Mouse (Mus musculus): ENCODE data around the gene Vps26b. TPM values are rescaled to one million over a fixed set of nuclear protein-coding genes. Genes with fewer than 3 reads are reported as not detected.

Vps26b gene
- polyA plus RNA-seq, 2 experiments, result 8.0 to 8.3 TPM

DNA sequence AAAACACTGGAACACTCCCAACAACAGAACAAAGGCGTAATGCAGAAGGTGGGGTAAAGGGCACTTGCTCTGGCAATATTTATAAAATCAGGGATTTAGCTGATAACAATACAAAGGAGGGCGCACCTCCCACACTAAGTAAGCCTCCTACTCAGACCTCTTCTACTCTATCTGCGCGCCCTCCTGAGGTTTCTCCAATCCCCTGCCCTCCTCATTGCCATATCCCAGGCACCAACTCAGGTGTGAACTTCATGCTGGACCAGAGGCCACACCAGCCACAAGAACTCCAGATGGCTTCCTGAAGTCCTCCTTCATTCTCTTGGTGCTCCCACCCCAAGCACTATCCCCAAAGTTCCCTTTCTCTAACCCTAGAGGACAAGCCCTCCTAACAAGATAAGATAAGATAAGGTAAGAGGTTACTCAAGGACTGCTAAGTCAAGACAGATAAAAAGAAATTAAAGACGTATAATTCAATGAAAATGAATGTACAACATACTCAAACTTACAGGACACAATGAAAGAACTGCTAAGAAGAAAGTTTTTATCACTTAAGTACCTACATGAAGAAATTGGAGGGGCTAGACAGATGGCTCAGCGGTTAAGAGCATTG lies 44.1 kb downstream of the Vps26b start:
- Histone ChIP-seq H3K9me3 (ENCODE audit: control insufficient read depth, low read length) (no peaks in the 10 kb centered on the region), H3K4me1 (replicated peaks; ENCODE audit: control insufficient read depth in 2 of 2, insufficient read depth in 2 of 2, low read length in 1 of 2) (no peaks in the 10 kb centered on the region), H3K36me3 (replicated peaks; ENCODE audit: control insufficient read depth, insufficient read depth, low read depth) (no peaks in the 10 kb centered on the region; the same call in 1 of the 2 replicates), H3K4me2 (ENCODE audit: low read depth) (no peak overlapping the region), H3K9ac (replicated peaks) (no peak overlapping the region), H3K4me3 (ENCODE audit: insufficient read depth in 1 of 2, low read depth in 2 of 2, low read length in 2 of 2) (no peak overlapping the region), H3K27ac (no peak overlapping the region), H3K27me3 (ENCODE audit: control insufficient read depth, insufficient read depth, low read length) (no peaks in the 10 kb centered on the region)
- DNase-seq (ENCODE audit: low read depth in 3 of 3, low spot score in 3 of 3) (no peak), ATAC-seq (ENCODE audit: insufficient read depth) (no peak)
- 61% methylated on average over 6 of the region's 6 CpGs for WGBS (ENCODE audit: insufficient replicate concordance)
- TF ChIP-seq CTCF (IDR thresholded peaks at IDR 0.05; ENCODE audit: low read depth) (no peak), EP300 (IDR thresholded peaks at IDR 0.05; ENCODE audit: low read depth) (no peak)

DNA sequence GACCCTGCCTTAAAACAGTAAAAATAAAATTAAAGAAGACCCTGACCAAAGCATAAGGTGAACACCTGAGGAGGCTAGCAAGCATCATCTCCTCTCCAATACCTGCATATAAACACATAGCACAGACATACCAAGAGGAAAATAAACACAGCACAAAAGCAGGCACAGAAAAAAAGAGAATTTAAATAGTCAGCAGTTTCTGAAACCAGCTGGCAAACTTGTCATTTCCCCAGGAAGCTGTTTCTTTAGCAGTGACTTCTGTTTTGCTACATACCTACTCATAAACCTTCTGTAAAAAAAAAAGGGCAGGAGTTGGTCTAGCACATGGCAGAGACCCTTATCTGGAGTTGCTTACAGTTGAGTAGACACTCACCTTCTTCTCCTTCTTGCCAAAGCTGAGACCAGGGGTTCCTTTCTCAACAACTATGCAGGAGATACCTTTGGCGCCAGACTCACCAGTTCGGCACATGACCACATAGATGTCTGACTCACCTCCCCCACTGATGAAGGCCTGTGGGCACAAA lies 44.7 kb downstream of the Vps26b start:
- 81% methylated on average over 2 of the region's 2 CpGs for WGBS (ENCODE audit: insufficient replicate concordance)
- Histone ChIP-seq H3K9me3 (ENCODE audit: control insufficient read depth, low read length) (no peaks in the 10 kb centered on the region), H3K4me1 (replicated peaks; ENCODE audit: control insufficient read depth in 2 of 2, insufficient read depth in 2 of 2, low read length in 1 of 2) (no peaks in the 10 kb centered on the region), H3K4me3 (ENCODE audit: insufficient read depth in 1 of 2, low read depth in 2 of 2, low read length in 2 of 2) (no peak overlapping the region), H3K36me3 (replicated peaks; ENCODE audit: control insufficient read depth, insufficient read depth, low read depth) (no peaks in the 10 kb centered on the region; the same call in none of the 2 replicates), H3K9ac (replicated peaks) (no peak overlapping the region), H3K4me2 (ENCODE audit: low read depth) (no peak overlapping the region), H3K27ac (no peak overlapping the region), H3K27me3 (ENCODE audit: control insufficient read depth, insufficient read depth, low read length) (no peaks in the 10 kb centered on the region)
- DNase-seq (ENCODE audit: low read depth in 3 of 3, low spot score in 3 of 3), result no peak
- no peak for ATAC-seq (ENCODE audit: insufficient read depth)
- TF ChIP-seq EP300 (IDR thresholded peaks at IDR 0.05; ENCODE audit: low read depth) (no peak), CTCF (IDR thresholded peaks at IDR 0.05; ENCODE audit: low read depth) (no peak)

DNA sequence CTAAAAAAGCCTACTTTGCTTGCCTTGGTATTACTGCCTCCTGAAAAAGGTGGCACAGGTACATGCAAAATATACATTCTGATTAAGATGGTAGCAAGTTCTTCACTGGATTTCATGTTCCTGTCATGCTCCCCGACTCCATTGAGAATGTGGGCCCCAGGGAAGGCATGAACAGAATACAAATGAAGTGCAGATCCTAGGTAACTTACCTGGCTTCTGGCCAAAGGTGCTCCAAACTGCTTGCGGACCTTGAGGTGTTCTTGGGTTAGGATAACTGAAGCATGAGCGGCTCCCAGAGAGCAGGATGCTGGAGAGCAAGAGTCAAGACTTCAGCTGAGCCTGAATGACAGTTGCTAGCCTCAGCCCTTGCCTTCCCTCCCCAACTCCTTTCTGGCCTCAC lies 51.1 kb downstream of the Vps26b start:
- no peaks in the 10 kb centered on the region for H3K4me1 ChIP-seq (replicated peaks; ENCODE audit: control insufficient read depth in 2 of 2, insufficient read depth in 2 of 2, low read length in 1 of 2)
- ATAC-seq (ENCODE audit: insufficient read depth) (no peak), DNase-seq (ENCODE audit: low read depth in 3 of 3, low spot score in 3 of 3) (no peak)
- no peaks in the 10 kb centered on the region for H3K9me3 ChIP-seq (ENCODE audit: control insufficient read depth, low read length)
- H3K4me3 ChIP-seq (ENCODE audit: insufficient read depth in 1 of 2, low read depth in 2 of 2, low read length in 2 of 2), result no peak overlapping the region
- H3K4me2 ChIP-seq (ENCODE audit: low read depth), result no peak overlapping the region
- H3K27ac ChIP-seq, result no peak overlapping the region
- no peak overlapping the region for H3K9ac ChIP-seq (replicated peaks)
- 73% methylated on average over 3 of the region's 3 CpGs for WGBS (ENCODE audit: insufficient replicate concordance)
- H3K27me3 ChIP-seq (ENCODE audit: control insufficient read depth, insufficient read depth, low read length), result no peaks in the 10 kb centered on the region
- H3K36me3 ChIP-seq (replicated peaks; ENCODE audit: control insufficient read depth, insufficient read depth, low read depth), result no peaks in the 10 kb centered on the region; the same call in none of the 2 replicates
- TF ChIP-seq EP300 (IDR thresholded peaks at IDR 0.05; ENCODE audit: low read depth), result no peak

DNA sequence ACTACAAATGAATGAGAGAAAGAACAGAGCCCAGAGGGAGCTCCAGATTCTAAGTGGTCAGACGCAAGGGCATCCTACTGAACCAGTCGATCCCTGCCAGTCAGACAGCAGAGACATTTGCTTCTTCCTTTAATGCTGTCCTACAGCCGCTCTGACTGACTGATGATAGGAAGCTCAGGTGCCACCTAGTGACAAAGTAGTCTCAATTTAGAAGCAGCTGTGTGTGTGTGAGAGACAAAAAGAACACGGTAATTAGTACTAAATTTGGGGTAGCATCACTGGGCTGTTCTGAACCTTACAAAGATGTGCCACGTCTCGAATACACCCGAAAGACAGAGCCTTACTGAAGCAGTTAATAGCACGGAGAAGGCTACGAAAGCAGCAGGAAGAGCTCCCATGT lies 52.1 kb downstream of the Vps26b start:
- H3K36me3 ChIP-seq (replicated peaks; ENCODE audit: control insufficient read depth, insufficient read depth, low read depth), result no peaks in the 10 kb centered on the region; the same call in none of the 2 replicates
- H3K9ac ChIP-seq (replicated peaks), result no peak overlapping the region
- no peaks in the 10 kb centered on the region for H3K9me3 ChIP-seq (ENCODE audit: control insufficient read depth, low read length)
- no peak overlapping the region for H3K4me3 ChIP-seq (ENCODE audit: insufficient read depth in 1 of 2, low read depth in 2 of 2, low read length in 2 of 2)
- no peaks in the 10 kb centered on the region for H3K27me3 ChIP-seq (ENCODE audit: control insufficient read depth, insufficient read depth, low read length)
- 78% methylated on average over 9 of the region's 9 CpGs for WGBS (ENCODE audit: insufficient replicate concordance)
- DNase-seq (ENCODE audit: low read depth in 3 of 3, low spot score in 3 of 3) (no peak), ATAC-seq (ENCODE audit: insufficient read depth) (no peak)
- no peak overlapping the region for H3K27ac ChIP-seq
- TF ChIP-seq EP300 (IDR thresholded peaks at IDR 0.05; ENCODE audit: low read depth) (no peak), CTCF (IDR thresholded peaks at IDR 0.05; ENCODE audit: low read depth) (no peak)
- no peaks in the 10 kb centered on the region for H3K4me1 ChIP-seq (replicated peaks; ENCODE audit: control insufficient read depth in 2 of 2, insufficient read depth in 2 of 2, low read length in 1 of 2)
- H3K4me2 ChIP-seq (ENCODE audit: low read depth), result no peak overlapping the region

Other genes with a start within 250 kb of the Vps26b start
- gene Glb1l2, start 223.6 kb downstream of the Vps26b start, polyA plus RNA-seq (2012; rRNA removed), result 0.03 and 0.06 TPM in 2 replicates
- not detected in 2 replicates for gene Glb1l2, start 223.6 kb downstream of the Vps26b start, polyA plus RNA-seq (2014; fragmentation: Nextera tagmentation; extraction: Ambion mirVana)
- not detected in 2 replicates for gene Glb1l3, start 169.2 kb downstream of the Vps26b start, polyA plus RNA-seq (2012; rRNA removed)
- not detected in 2 replicates for gene Glb1l3, start 169.2 kb downstream of the Vps26b start, polyA plus RNA-seq (2014; fragmentation: Nextera tagmentation; extraction: Ambion mirVana)
- not detected in 2 replicates for gene Gm1110, start 107.0 kb downstream of the Vps26b start, polyA plus RNA-seq (2012; rRNA removed)
- 0.10 TPM in 1 of 2 replicates, not detected in the other for gene Gm1110, start 107.0 kb downstream of the Vps26b start, polyA plus RNA-seq (2014; fragmentation: Nextera tagmentation; extraction: Ambion mirVana)
- gene Acad8, start 30.5 kb downstream of the Vps26b start, polyA plus RNA-seq (2012; rRNA removed), result 5.5 and 8.1 TPM in 2 replicates
- 8.7 and 11.1 TPM in 2 replicates for gene Acad8, start 30.5 kb downstream of the Vps26b start, polyA plus RNA-seq (2014; fragmentation: Nextera tagmentation; extraction: Ambion mirVana)
- 13.7 and 22.6 TPM in 2 replicates for gene Thyn1, start 30.4 kb downstream of the Vps26b start, polyA plus RNA-seq (2012; rRNA removed)
- gene Thyn1, start 30.4 kb downstream of the Vps26b start, polyA plus RNA-seq (2014; fragmentation: Nextera tagmentation; extraction: Ambion mirVana), result 54.0 and 54.1 TPM in 2 replicates
- gene Ncapd3, start 110 bp upstream of the Vps26b start, polyA plus RNA-seq (2012; rRNA removed), result 39.7 and 40.1 TPM in 2 replicates
- gene Ncapd3, start 110 bp upstream of the Vps26b start, polyA plus RNA-seq (2014; fragmentation: Nextera tagmentation; extraction: Ambion mirVana), result 33.7 and 39.7 TPM in 2 replicates
- gene Jam3, start 125.4 kb upstream of the Vps26b start, polyA plus RNA-seq (2012; rRNA removed), result 1.4 and 1.7 TPM in 2 replicates
- 2.1 and 2.3 TPM in 2 replicates for gene Jam3, start 125.4 kb upstream of the Vps26b start, polyA plus RNA-seq (2014; fragmentation: Nextera tagmentation; extraction: Ambion mirVana)

Data from liver, embryonic 14.5 days (tissue).